In the genomic region with DNA sequence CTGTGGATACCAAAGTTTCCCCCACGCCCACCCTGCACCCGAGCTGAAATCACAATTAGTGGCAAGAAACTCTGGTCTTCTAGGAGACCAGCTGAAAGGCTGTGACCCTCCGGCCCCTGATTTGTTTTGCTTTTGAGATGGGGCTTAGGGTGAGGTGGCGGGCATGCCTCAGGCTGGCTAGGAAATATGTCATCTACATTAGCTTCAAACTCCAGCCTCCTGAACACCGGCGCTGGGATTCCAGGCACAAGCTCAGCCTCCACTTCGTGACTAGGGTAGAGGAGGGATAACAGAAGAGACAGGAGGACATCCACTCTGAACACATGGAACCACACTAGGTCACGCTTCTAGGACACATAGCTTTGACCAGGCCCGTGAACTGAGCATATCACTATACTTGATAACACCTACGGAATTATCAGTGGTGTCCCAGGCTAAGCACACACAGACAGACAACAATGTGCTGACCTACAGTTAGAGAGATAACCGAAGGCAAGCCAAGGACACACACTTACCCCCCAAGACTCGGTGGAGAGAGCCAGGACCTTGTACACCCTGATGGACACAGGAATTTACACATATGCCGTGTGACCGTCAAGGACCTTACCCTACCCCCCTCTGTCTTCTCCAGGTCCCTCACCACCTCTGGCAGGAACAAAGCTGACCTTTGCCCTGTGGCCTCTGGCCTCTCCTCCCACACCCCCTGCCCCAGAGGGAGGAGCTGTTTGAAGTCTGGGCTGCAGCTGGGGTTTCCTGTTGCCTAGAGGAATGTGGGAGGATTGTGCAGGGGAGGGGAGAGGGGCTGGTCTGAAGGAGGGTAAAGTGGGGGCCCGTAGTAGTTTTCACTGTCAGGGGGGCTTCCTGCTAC, we compare ENCODE assay signal across 10 mouse cellular contexts. TPM values are rescaled to one million over a fixed set of nuclear protein-coding genes. Genes with fewer than 3 reads are reported as not detected.
DNase-seq lines count a peak whose midpoint lies in the region; ATAC-seq and TF ChIP-seq lines count a peak whose summit lies in the region.
"Had no signal": no experiment of that assay in that cellular context is flagged by ENCODE, and none has a peak within 500 bp of the region (broad histone marks: within the 10 kb centered on the region; RNA-seq: fewer than 3 reads in every experiment).

No protein-coding gene starts in this region.

- H3K4me1 ChIP-seq in lung, embryonic 16.5 days (replicated peaks; ENCODE audit: control insufficient read depth, insufficient read depth, low read length): peaks cover 11% of the 10 kb centered on the region
- H3K4me1 ChIP-seq in kidney, postnatal 0 days (replicated peaks; ENCODE audit: insufficient read depth, low read length): peaks cover 4% of the 10 kb centered on the region

- H3K9ac ChIP-seq in lung, embryonic 16.5 days (ENCODE audit: low read length): peak overlapping the region; percentile 22; the same call in 1 of the 2 replicates
- H3K9ac ChIP-seq in kidney, postnatal 0 days (ENCODE audit: low read depth, low read length): 0 out of 2 replicates have a peak overlapping the region, but pooled peaks have one; percentile 18
- H3K9ac ChIP-seq: midbrain, embryonic 15.5 days had no signal

- peak; percentile 47 to 55 for DNase-seq in adrenal gland, adult (ENCODE audit: inconsistent age in 2 of 2, low spot score in 1 of 2)
- DNase-seq in adrenal gland, adult 2 months: no peak
- DNase-seq in lung, postnatal 25 days (ENCODE audit: low spot score): no peak
- DNase-seq in kidney, postnatal 0 days (ENCODE audit: low spot score): no peak
- no peak for DNase-seq in layer of hippocampus, adult 9-10 months (ENCODE audit: low spot score)
- no peak for DNase-seq in thymus, postnatal 0 days (ENCODE audit: low spot score)
- DNase-seq: gastrocnemius, postnatal 36 days had no signal

- TF ChIP-seq CTCF in kidney, postnatal 0 days (IDR thresholded peaks at IDR 0.05; ENCODE audit: low read depth): no peak

- 28% methylated on average over 15 of the region's 15 CpGs for WGBS in lung, embryonic 16.5 days
- WGBS in kidney, postnatal 0 days: 26% methylated on average over 15 of the region's 15 CpGs

- no peak overlapping the region for H3K27ac ChIP-seq in lung, embryonic 16.5 days (ENCODE audit: low read length)
- H3K27ac ChIP-seq in kidney, postnatal 0 days: no peak overlapping the region
- H3K27ac ChIP-seq: midbrain, embryonic 15.5 days had no signal

- peaks cover 18% of the 10 kb centered on the region; the same call in 1 of the 2 replicates for H3K27me3 ChIP-seq in lung, embryonic 16.5 days (ENCODE audit: control insufficient read depth, insufficient read depth, low read depth, low read length)
- no peaks in the 10 kb centered on the region for H3K27me3 ChIP-seq in kidney, postnatal 0 days (ENCODE audit: insufficient read depth, low read length)

- H3K36me3 ChIP-seq in lung, embryonic 16.5 days (ENCODE audit: control insufficient read depth, insufficient read depth, low read length): no peaks in the 10 kb centered on the region
- no peaks in the 10 kb centered on the region for H3K36me3 ChIP-seq in kidney, postnatal 0 days (ENCODE audit: insufficient read depth, low read length)
- H3K36me3 ChIP-seq: midbrain, embryonic 15.5 days had no signal

- no peaks in the 10 kb centered on the region for H3K9me3 ChIP-seq in lung, embryonic 16.5 days (ENCODE audit: control insufficient read depth, low read length)
- no peaks in the 10 kb centered on the region for H3K9me3 ChIP-seq in kidney, postnatal 0 days (replicated peaks; ENCODE audit: low read length)
- H3K9me3 ChIP-seq: midbrain, embryonic 15.5 days had no signal

- ATAC-seq in lung, embryonic 16.5 days (ENCODE audit: low read depth): no peak
- ATAC-seq in kidney, postnatal 0 days (replicated peaks; ENCODE audit: low FRiP score, low read depth): no peak; the same call in 1 of the 2 replicates
- ATAC-seq in neutrophil, adult 5-6 weeks (ENCODE audit: extremely low read depth, insufficient number of reproducible peaks, low FRiP score, poor library complexity, severe bottlenecking): peak; percentile 5; the same call in 1 of the 2 replicates
- ATAC-seq: midbrain, embryonic 15.5 days had no signal

- H3K4me2 ChIP-seq in lung, embryonic 16.5 days (ENCODE audit: low read depth, low read length): no peak overlapping the region
- no peak overlapping the region for H3K4me2 ChIP-seq in kidney, postnatal 0 days (ENCODE audit: low read length)
- H3K4me2 ChIP-seq: midbrain, embryonic 15.5 days had no signal

- H3K4me3 ChIP-seq in lung, embryonic 16.5 days (ENCODE audit: low read length): no peak overlapping the region
- no peak overlapping the region for H3K4me3 ChIP-seq in kidney, postnatal 0 days (replicated peaks; ENCODE audit: low read depth, low read length)
- H3K4me3 ChIP-seq: midbrain, embryonic 15.5 days had no signal

RNA-seq across cellular contexts. Expression of a gene that starts 3.3 kb away (rescaled TPM):
- total RNA-seq in adrenal gland, adult 2 months (2021): 10 to 100 TPM; 64.3 to 88.3 TPM
- polyA plus RNA-seq in adrenal gland, adult 2 months (2012; rRNA removed): 78.1 and 88.7 TPM in 2 replicates
- polyA plus RNA-seq in lung, embryonic 16.5 days (2015; fragmentation: Nextera tagmentation; extraction: Ambion mirVana): 8.0 and 8.2 TPM in 2 replicates
- 6.4 and 6.7 TPM in 2 replicates for polyA plus RNA-seq in kidney, postnatal 0 days (2015; fragmentation: Nextera tagmentation; extraction: Ambion mirVana)
- total RNA-seq in neutrophil, adult 5-6 weeks (2017): 9.1 and 13.5 TPM in 2 replicates
- polyA plus RNA-seq in thymus, postnatal 0 days (2015; fragmentation: Nextera tagmentation; extraction: Ambion mirVana): 5.3 and 8.0 TPM in 2 replicates

RNA-seq across cellular contexts. Expression of a gene that starts 33.9 kb away (rescaled TPM):
- under 1 TPM; 0.29 to 0.93 TPM for total RNA-seq in adrenal gland, adult 2 months (2021)
- polyA plus RNA-seq in adrenal gland, adult 2 months (2012; rRNA removed): 0.29 and 0.56 TPM in 2 replicates
- polyA plus RNA-seq in lung, embryonic 16.5 days (2015; fragmentation: Nextera tagmentation; extraction: Ambion mirVana): 0.79 and 1.2 TPM in 2 replicates
- 0.47 and 0.51 TPM in 2 replicates for polyA plus RNA-seq in kidney, postnatal 0 days (2015; fragmentation: Nextera tagmentation; extraction: Ambion mirVana)
- total RNA-seq in neutrophil, adult 5-6 weeks (2017): 301 and 321 TPM in 2 replicates
- 6.0 and 7.8 TPM in 2 replicates for polyA plus RNA-seq in thymus, postnatal 0 days (2015; fragmentation: Nextera tagmentation; extraction: Ambion mirVana)

Comparison
In these comparisons a context has a peak if more than half of its experiments do, and no peak if none do; other contexts are left out.
1. DNase-seq: peak in adrenal gland, adult (2 of 2); none in adrenal gland, adult 2 months (single experiment), lung, postnatal 25 days (single experiment), kidney, postnatal 0 days (single experiment), layer of hippocampus, adult 9-10 months (single experiment) and thymus, postnatal 0 days (single experiment).